Mouse (Mus musculus) intestine, embryonic 14.5 days (tissue): ENCODE results near the gene Scel. TPM values are rescaled to one million over a fixed set of nuclear protein-coding genes. Genes with fewer than 3 reads are reported as not detected.

Experiments used
- ATAC-seq: fragments of 200-750 bp; cut with Nextera tagmentation; replicated peaks from 2 replicates; pipeline ENCODE4 v1.8.0; 2017; ENCODE audit warnings: low read depth, moderate number of reproducible peaks, moderate TSS enrichment, moderate library complexity; ENCODE audit not compliant: low FRiP score, low TSS enrichment
- DNase-seq: peaks from one replicate; pipeline ENCODE4 v3.0.0-alpha.2; 2018; ENCODE audit warnings: low spot score
- H3K27ac ChIP-seq: fragments of 300-500 bp; sonication (generic); 2 replicates; pipeline ENCODE4 v1.5.1; 2014; ENCODE audit warnings: low read depth, mild to moderate bottlenecking, control low read depth
- H3K27me3 ChIP-seq: fragments of 300-500 bp; sonication (generic); replicated peaks from 2 replicates; pipeline ENCODE4 v1.6.1; 2014; ENCODE audit warnings: low read length, control low read depth; ENCODE audit not compliant: control insufficient read depth, insufficient read depth
- H3K36me3 ChIP-seq: fragments of 300-500 bp; sonication (generic); 2 replicates; pipeline ENCODE4 v1.6.1; 2014; ENCODE audit warnings: low read length, control low read depth; ENCODE audit not compliant: control insufficient read depth, insufficient read depth
- H3K4me1 ChIP-seq: fragments of 300-500 bp; sonication (generic); replicated peaks from 2 replicates; pipeline ENCODE4 v1.6.1; 2014; ENCODE audit warnings: low read length, control low read depth, mixed read lengths; ENCODE audit not compliant: control insufficient read depth, insufficient read depth
- H3K4me2 ChIP-seq: fragments of 300-500 bp; sonication (generic); 2 replicates; pipeline ENCODE4 v1.6.1; 2014; ENCODE audit warnings: low read length
- H3K4me3 ChIP-seq: fragments of 300-500 bp; sonication (generic); 2 replicates; pipeline ENCODE4 v1.5.1; 2014; ENCODE audit warnings: low read depth, low read length, control low read depth, mixed read lengths
- H3K9ac ChIP-seq: fragments of 300-500 bp; sonication (generic); 2 replicates; pipeline ENCODE4 v1.6.1; 2014; ENCODE audit warnings: mild to moderate bottlenecking, low read length
- H3K9me3 ChIP-seq: fragments of 300-500 bp; sonication (generic); 2 replicates; pipeline ENCODE4 v1.6.1; 2016; ENCODE audit warnings: low read length, control low read depth; ENCODE audit not compliant: control insufficient read depth
- WGBS: fragments of 180-500 bp; shearing (Covaris S2); extraction: QIAGEN DNeasy Blood & Tissue Kit; methylation state at CpG from one replicate; pipeline ENCODE4 v1.1.7; 2014; 5-methylcytosine and 5-hydroxymethylcytosine counted together
- polyA plus RNA-seq: library from polyadenylated mRNA; unstranded; fragments of >200 nt; fragmentation: Nextera tagmentation; extraction: Ambion mirVana; gene quantifications from 2 replicates; pipeline ENCODE4 v1.2.1, GENCODE M21; 2014

Scel gene
- polyA plus RNA-seq, 1 experiment from 2014 or later = 0.84 TPM

- ATAC-seq (no peak), DNase-seq (peak; percentile 58)
- Histone ChIP-seq H3K4me1 (0 out of 2 replicates have a peak, but pooled peaks cover 5% of the 10 kb centered on the region), H3K36me3 (no peaks in the 10 kb centered on the region), H3K27ac (no peak overlapping the region), H3K4me3 (no peak overlapping the region), H3K4me2 (no peak overlapping the region), H3K9me3 (no peaks in the 10 kb centered on the region), H3K9ac (no peak overlapping the region), H3K27me3 (peaks cover 40% of the 10 kb centered on the region)
- WGBS = 38% methylated on average over 12 of the region's 12 CpGs
These were observed 135.6 kb downstream of the Scel start for GRCm38 (mm10) chr14:103648623-103649255.

- Histone ChIP-seq H3K4me1 (0 out of 2 replicates have a peak, but pooled peaks cover 5% of the 10 kb centered on the region), H3K27ac (no peak overlapping the region), H3K36me3 (no peaks in the 10 kb centered on the region), H3K4me2 (0 out of 2 replicates have a peak overlapping the region, but pooled peaks have one; percentile 97), H3K27me3 (peaks cover 40% of the 10 kb centered on the region), H3K9me3 (no peaks in the 10 kb centered on the region), H3K9ac (no peak overlapping the region), H3K4me3 (no peak overlapping the region)
- 55% methylated on average over 4 of the region's 4 CpGs for WGBS
- DNase-seq (no peak), ATAC-seq (no peak)
These were observed 136.2 kb downstream of the Scel start for GRCm38 (mm10) chr14:103649302-103649701.

GRCm38 (mm10) chr14:103649896-103650334, 136.8 kb downstream of the Scel start, which contains the start of gene Slain1:
Gene Slain1, plus strand, starts transcription at chr14:103650228.
- Histone ChIP-seq H3K4me2 (peak within 1 kb of the TSS; percentile 97), H3K27me3 (peaks cover 40% of the 10 kb centered on the region), H3K4me1 (0 out of 2 replicates have a peak, but pooled peaks cover 5% of the 10 kb centered on the region), H3K36me3 (no peaks in the 10 kb centered on the region), H3K27ac (peak within 1 kb of the TSS; percentile 77), H3K9me3 (no peaks in the 10 kb centered on the region), H3K4me3 (peak within 1 kb of the TSS; percentile 63), H3K9ac (peak within 1 kb of the TSS; percentile 52)
- DNase-seq (peak; percentile 90), ATAC-seq (peak; percentile 98)
- WGBS = under 1% methylated on average over 32 of the region's 32 CpGs

- H3K27ac ChIP-seq = peak overlapping the region; percentile 77
- peak overlapping the region; percentile 97 for H3K4me2 ChIP-seq
- H3K36me3 ChIP-seq = no peaks in the 10 kb centered on the region
- H3K4me1 ChIP-seq = 0 out of 2 replicates have a peak, but pooled peaks cover 5% of the 10 kb centered on the region
- ATAC-seq (peak; percentile 80), DNase-seq (peak; percentile 82)
- under 1% methylated on average over 44 of the region's 67 CpGs for WGBS
- H3K9me3 ChIP-seq = no peaks in the 10 kb centered on the region
- peak overlapping the region; percentile 52 for H3K9ac ChIP-seq
- peak overlapping the region; percentile 63 for H3K4me3 ChIP-seq
- peaks cover 40% of the 10 kb centered on the region for H3K27me3 ChIP-seq
These were observed 137.4 kb downstream of the Scel start for GRCm38 (mm10) chr14:103650413-103651101.

- WGBS = 5% methylated on average over 11 of the region's 11 CpGs
- H3K36me3 ChIP-seq = no peaks in the 10 kb centered on the region
- peaks cover 40% of the 10 kb centered on the region for H3K27me3 ChIP-seq
- peak overlapping the region; percentile 77; the same call in 1 of the 2 replicates for H3K27ac ChIP-seq
- 0 out of 2 replicates have a peak overlapping the region, but pooled peaks have one; percentile 52 for H3K9ac ChIP-seq
- 0 out of 2 replicates have a peak, but pooled peaks cover 5% of the 10 kb centered on the region for H3K4me1 ChIP-seq
- H3K4me2 ChIP-seq = peak overlapping the region; percentile 97
- H3K9me3 ChIP-seq = no peaks in the 10 kb centered on the region
- DNase-seq = no peak
- peak overlapping the region; percentile 63 for H3K4me3 ChIP-seq
- ATAC-seq = no peak
These were observed 138.0 kb downstream of the Scel start for GRCm38 (mm10) chr14:103651106-103651505.

- no peaks in the 10 kb centered on the region for H3K9me3 ChIP-seq
- no peak for DNase-seq
- H3K4me1 ChIP-seq = 0 out of 2 replicates have a peak, but pooled peaks cover 5% of the 10 kb centered on the region
- H3K4me3 ChIP-seq = peak overlapping the region; percentile 63
- H3K9ac ChIP-seq = no peak overlapping the region
- peak overlapping the region; percentile 97 for H3K4me2 ChIP-seq
- no peaks in the 10 kb centered on the region for H3K36me3 ChIP-seq
- H3K27ac ChIP-seq = no peak overlapping the region
- ATAC-seq = no peak
- H3K27me3 ChIP-seq = peaks cover 40% of the 10 kb centered on the region
- 69% methylated on average over 2 of the region's 2 CpGs for WGBS
These were observed 138.4 kb downstream of the Scel start for GRCm38 (mm10) chr14:103651562-103651961.

GRCm38 (mm10) chr14:103652524-103652923, 139.4 kb downstream of the Scel start:
- ATAC-seq (no peak), DNase-seq (no peak)
- H3K9ac ChIP-seq = no peak overlapping the region
- no peak overlapping the region for H3K4me2 ChIP-seq
- H3K9me3 ChIP-seq = no peaks in the 10 kb centered on the region
- H3K27me3 ChIP-seq = peaks cover 37% of the 10 kb centered on the region
- H3K4me3 ChIP-seq = no peak overlapping the region
- H3K36me3 ChIP-seq = no peaks in the 10 kb centered on the region
- 91% methylated on average over 5 of the region's 5 CpGs for WGBS
- 0 out of 2 replicates have a peak, but pooled peaks cover 5% of the 10 kb centered on the region for H3K4me1 ChIP-seq
- H3K27ac ChIP-seq = no peak overlapping the region

GRCm38 (mm10) chr14:103653800-103654199, 140.7 kb downstream of the Scel start:
- H3K4me1 ChIP-seq = 0 out of 2 replicates have a peak, but pooled peaks cover 5% of the 10 kb centered on the region
- no peak overlapping the region for H3K27ac ChIP-seq
- no peaks in the 10 kb centered on the region for H3K36me3 ChIP-seq
- DNase-seq (no peak), ATAC-seq (no peak)
- H3K4me3 ChIP-seq = no peak overlapping the region
- H3K9me3 ChIP-seq = no peaks in the 10 kb centered on the region
- WGBS = 68% methylated on average over 5 of the region's 5 CpGs
- peaks cover 31% of the 10 kb centered on the region for H3K27me3 ChIP-seq
- H3K4me2 ChIP-seq = no peak overlapping the region
- H3K9ac ChIP-seq = no peak overlapping the region
